Mouse (Mus musculus): Measurements from ENCODE around the gene E130309D02Rik.

The E130309D02Rik gene

GRCm38 (mm10) chr5:143265409-143265808 lies 49.8 kb downstream of the E130309D02Rik start:
- no peak for DNase-seq

- no peak for DNase-seq
These were observed 50.5 kb downstream of the E130309D02Rik start for GRCm38 (mm10) chr5:143264689-143265088.

GRCm38 (mm10) chr5:143261636-143262035 lies 53.5 kb downstream of the E130309D02Rik start:
- DNase-seq = no peak

- DNase-seq = no peak
These were observed 59.4 kb downstream of the E130309D02Rik start for GRCm38 (mm10) chr5:143255802-143256201.

- DNase-seq = no peak
These were observed 60.0 kb downstream of the E130309D02Rik start for GRCm38 (mm10) chr5:143255131-143255519.

- DNase-seq = no peak
These were observed 60.6 kb downstream of the E130309D02Rik start for GRCm38 (mm10) chr5:143254487-143255130.

GRCm38 (mm10) chr5:143253881-143254486 lies 61.2 kb downstream of the E130309D02Rik start:
- no peak for DNase-seq

GRCm38 (mm10) chr5:143253186-143253880 lies 61.8 kb downstream of the E130309D02Rik start:
- no peak for DNase-seq

- no peak for DNase-seq
These were observed 62.4 kb downstream of the E130309D02Rik start for GRCm38 (mm10) chr5:143252791-143253185.

GRCm38 (mm10) chr5:143252039-143252438 lies 63.1 kb downstream of the E130309D02Rik start:
- no peak for DNase-seq

Data from kidney, adult 8-10 months (tissue).